Mouse (Mus musculus): ENCODE data around the gene Zfp429.
"Not testable (repeated sequence)": the region's sequence is repeated elsewhere in the genome, so short reads cannot be mapped to it uniquely, and the experiment has no call there.

The Zfp429 gene

GRCm38 (mm10) chr13:67399183-67399903, at the start of gene Zfp429:
Zfp429 (minus strand) TSS chr13:67399819.
- DNase-seq, result peak; percentile 83

- DNase-seq, result not testable (repeated sequence)
Measured at GRCm38 (mm10) chr13:67437095-67437494, 37.5 kb upstream of the Zfp429 start.

DNA sequence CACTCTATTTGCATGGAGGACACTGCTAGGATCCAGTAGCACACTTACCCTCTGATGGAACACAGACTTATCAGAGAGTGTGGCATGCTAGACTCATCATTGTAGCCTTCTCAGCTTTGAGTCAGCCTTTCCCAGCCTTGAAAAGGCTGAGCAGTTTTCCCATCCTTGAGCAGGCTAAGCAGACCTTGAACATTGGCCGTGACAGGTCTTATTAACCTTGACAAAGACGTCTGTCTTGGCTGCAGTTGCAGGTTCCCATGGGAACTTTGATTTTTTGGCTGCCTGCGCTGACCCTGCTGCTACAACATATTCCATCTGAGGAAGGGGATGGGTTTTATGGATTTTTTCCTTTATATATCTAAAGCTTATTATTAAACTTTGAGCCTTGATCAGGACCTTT, 28.5 kb upstream of the Zfp429 start:
- DNase-seq, result no peak

DNA sequence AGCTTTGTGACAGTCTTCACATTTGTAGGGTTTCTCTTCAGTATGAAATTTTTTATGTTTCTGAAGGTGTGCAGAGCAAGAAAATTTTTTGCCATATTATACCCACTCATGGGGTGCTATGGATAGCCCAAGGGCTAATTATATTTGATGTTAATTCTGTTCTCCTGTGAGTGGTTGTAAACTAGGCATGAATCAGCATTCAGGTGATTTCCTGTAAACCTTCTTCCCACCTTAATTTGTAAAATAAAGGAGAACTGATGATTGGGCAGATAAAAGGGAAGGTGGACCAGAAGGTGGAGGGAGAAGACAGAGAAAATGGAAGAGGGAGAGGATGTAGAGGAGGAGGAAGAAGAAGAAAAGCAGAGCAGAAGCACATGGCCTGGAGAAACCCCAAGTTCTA, 26.1 kb upstream of the Zfp429 start:
- DNase-seq, result not testable (repeated sequence)

DNA sequence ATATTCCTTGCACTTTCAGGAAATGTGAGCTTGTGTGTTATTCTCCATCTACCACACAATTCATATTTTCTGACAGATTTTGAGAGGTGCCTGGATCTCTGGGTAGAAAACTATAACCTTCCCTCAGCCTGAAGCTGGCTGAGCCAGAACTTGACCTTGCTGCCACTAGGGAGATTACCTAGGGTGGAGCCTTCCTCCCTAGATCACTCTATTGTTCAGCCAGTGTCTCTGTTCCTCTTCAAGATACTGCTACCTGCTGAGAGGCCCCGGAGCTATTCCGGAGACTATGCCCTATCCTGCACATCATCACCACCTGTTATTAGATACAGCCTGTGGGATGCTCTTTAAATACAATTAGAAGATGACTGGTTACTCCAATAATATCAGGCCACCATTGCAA, 22.9 kb upstream of the Zfp429 start:
- not testable (repeated sequence) for DNase-seq

DNA sequence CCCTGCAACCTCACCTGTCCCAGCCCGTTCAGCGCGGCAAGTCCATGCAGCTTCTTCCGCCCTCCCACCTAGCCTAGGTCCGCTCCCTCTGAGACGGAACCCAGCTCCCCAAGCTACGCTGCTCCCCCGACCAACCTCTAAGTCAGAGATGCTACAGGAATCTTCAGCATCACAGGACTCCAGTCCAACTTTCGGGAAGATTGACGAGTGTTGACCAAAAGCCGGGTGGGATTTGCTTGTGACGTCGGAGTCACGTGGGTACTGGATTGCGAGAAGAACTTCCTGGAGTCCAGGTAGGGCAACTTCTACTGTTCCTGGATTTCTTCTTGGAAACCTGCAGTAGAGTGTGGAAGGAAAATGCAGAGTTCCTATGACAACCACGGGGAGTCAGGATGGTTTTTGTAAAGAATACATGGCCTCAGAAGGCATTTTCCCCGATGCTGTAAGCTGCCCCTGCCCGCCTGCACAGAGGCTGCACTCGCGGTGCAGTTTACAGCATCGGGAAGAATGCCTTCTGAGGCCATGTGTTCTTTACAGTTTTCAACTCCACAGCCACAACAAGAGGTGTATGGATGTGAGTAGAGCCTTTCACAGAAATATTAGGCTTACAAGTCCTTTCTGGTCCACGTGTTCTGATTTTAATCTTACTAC, 21.7 kb upstream of the Zfp429 start, which contains the start of gene Zfp459:
Gene Zfp459, minus strand, starts transcription at position 212 of the 651 bp plus-strand sequence.
- DNase-seq, result peak; percentile 71

- no peak for DNase-seq
Measured at GRCm38 (mm10) chr13:67420558-67421206, 21.1 kb upstream of the Zfp429 start.

DNA sequence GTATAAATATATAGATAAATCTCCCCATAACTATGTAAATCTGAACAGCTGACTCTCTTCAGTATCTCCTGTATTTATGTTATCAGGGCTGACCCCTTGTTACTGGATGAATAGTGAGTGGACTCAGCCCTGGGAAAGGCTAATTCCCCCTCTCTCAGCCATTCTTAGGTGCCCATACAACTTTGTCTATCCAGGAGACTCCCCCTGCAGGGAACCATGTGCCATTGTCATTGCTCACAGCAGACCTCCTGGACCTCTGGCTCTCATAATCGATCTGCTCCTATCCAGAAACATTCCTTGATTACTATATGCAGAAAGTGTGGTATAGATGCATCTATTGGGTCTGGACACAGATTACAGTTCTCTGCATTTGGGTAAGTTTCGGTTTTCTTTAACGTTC, 17.2 kb upstream of the Zfp429 start:
- no peak for DNase-seq

GRCm38 (mm10) chr13:67415759-67416158, 16.1 kb upstream of the Zfp429 start:
- DNase-seq, result no peak

DNA sequence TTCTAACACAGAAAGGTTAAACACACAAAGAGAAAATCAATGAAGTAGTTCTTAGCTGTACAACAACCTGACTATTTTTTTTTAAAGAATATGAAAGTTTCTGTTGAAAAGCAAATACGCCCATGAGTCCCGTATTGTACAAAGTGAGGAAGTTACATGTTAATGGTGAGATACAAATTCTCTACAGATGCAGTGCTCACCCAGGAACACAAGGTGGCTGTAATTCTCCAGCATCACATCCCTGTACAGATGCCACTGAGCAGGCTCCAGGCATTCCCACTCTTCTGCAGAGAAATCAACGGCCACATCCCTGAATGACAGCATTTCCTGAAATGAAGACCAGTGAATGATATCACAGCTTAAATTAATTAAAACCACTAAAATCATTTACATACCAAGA, 14.0 kb upstream of the Zfp429 start:
- DNase-seq, result not testable (repeated sequence)

DNA sequence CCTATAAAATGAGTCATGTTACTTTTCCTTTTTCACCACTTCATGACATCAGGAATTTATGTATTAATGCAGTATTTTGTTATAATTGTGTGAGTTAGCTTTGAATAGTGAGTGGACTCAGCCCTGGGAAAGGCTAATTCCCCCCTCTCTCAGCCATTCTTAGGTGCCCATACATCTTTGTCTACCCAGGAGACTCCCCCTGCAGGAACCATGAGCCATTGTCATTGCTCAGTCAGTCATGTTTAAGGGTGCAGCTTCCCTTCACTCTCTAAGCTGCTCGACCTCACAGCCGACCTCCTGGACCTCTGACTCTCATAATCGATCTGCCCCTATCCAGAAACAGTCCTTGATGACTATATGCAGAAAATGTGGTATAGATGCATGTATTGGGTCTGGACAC, 23.4 kb downstream of the Zfp429 start:
- DNase-seq, result peak; percentile 9

- DNase-seq, result peak; percentile 74
Measured at GRCm38 (mm10) chr13:67375050-67375911, 24.3 kb downstream of the Zfp429 start, which contains the start of the genes Gm28041 and Zfp456. Gm28041 (minus strand) TSS chr13:67375733. Zfp456 (minus strand) TSS chr13:67375810.

DNA sequence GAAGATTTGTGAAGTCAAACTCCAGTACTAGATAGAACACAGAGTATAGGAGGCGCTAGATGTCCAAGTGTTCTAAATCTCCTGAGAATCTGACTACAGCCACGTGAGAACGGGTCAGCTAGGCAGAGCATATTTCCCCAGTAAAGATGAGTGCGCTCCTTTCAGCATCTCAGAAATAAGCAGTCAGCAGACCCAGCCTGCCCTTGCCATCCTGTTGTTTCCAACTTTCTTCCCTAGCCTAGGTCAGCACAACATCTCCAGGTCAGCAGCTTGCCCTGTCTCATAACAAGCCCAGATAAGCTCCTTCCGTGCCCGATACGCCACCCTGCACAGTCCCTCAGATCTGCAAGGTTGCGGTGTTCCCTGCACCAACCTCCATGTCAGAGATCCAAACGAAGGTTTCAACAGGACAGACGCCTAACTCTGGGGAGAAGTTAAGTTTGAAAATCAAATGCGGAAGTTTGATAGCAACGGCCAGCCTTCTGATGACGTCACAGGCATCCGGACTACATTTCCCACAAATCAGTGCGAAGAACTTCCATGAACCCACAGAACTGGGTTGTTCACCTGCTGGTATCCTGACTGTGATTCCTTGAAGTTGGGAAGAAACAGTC, 39.4 kb downstream of the Zfp429 start, which contains the start of the genes Gm28044 and Zfp953:
Gene Gm28044, minus strand, starts transcription at position 406 of the 614 bp plus-strand sequence.
Gene Zfp953, minus strand, starts transcription at position 475 of the 614 bp plus-strand sequence.
- peak; percentile 93 for DNase-seq

GRCm38 (mm10) chr13:67351854-67352253, 47.8 kb downstream of the Zfp429 start:
- no peak for DNase-seq

- no peak for DNase-seq
Measured at GRCm38 (mm10) chr13:67343422-67343821, 56.2 kb downstream of the Zfp429 start.

Measured in retina, postnatal 1 day (tissue).